12 mouse cellular contexts compared by ENCODE assay signal in genomic region chr11:108933835-108934234, GRCm38 (mm10). TPM values are rescaled to one million over a fixed set of nuclear protein-coding genes. Genes with fewer than 3 reads are reported as not detected.
DNase-seq lines count a peak whose midpoint lies in the region; ATAC-seq lines count a peak whose summit lies in the region.
"Had no signal": no experiment of that assay in that cellular context is flagged by ENCODE, and none has a peak within 500 bp of the region (broad histone marks: within the 10 kb centered on the region; RNA-seq: fewer than 3 reads in every experiment).

No protein-coding gene starts in this region.

- peaks cover 19% of the 10 kb centered on the region for H3K36me3 ChIP-seq in heart, embryonic 12.5 days
- H3K36me3 ChIP-seq in embryonic facial prominence, embryonic 12.5 days = peaks cover 58% of the 10 kb centered on the region
- H3K36me3 ChIP-seq in midbrain, embryonic 13.5 days = peaks cover 53% of the 10 kb centered on the region
- H3K36me3 ChIP-seq: liver, embryonic 15.5 days had no signal

- H3K27me3 ChIP-seq in heart, embryonic 12.5 days (replicated peaks) = no peaks in the 10 kb centered on the region; the same call in 1 of the 2 replicates
- H3K27me3 ChIP-seq in embryonic facial prominence, embryonic 12.5 days = no peaks in the 10 kb centered on the region
- no peaks in the 10 kb centered on the region for H3K27me3 ChIP-seq in midbrain, embryonic 13.5 days
- H3K27me3 ChIP-seq: intestine, embryonic 15.5 days; liver, embryonic 15.5 days had no signal

- H3K9ac ChIP-seq in heart, embryonic 12.5 days = no peak overlapping the region
- H3K9ac ChIP-seq in embryonic facial prominence, embryonic 12.5 days = no peak overlapping the region
- no peak overlapping the region for H3K9ac ChIP-seq in midbrain, embryonic 13.5 days (replicated peaks)
- H3K9ac ChIP-seq: intestine, embryonic 15.5 days; liver, embryonic 15.5 days had no signal

- H3K4me2 ChIP-seq in heart, embryonic 12.5 days = no peak overlapping the region
- no peak overlapping the region for H3K4me2 ChIP-seq in embryonic facial prominence, embryonic 12.5 days (replicated peaks)
- H3K4me2 ChIP-seq in midbrain, embryonic 13.5 days (replicated peaks) = no peak overlapping the region
- H3K4me2 ChIP-seq: intestine, embryonic 15.5 days; liver, embryonic 15.5 days had no signal

- peak; percentile 93 for DNase-seq in heart, adult 11 months
- DNase-seq in heart, postnatal 4 days = peak; percentile 27
- no peak for DNase-seq in ovary, postnatal 14 days (ENCODE audit: low spot score)
- DNase-seq in layer of hippocampus, postnatal 14 days (ENCODE audit: low spot score in 2 of 2) = no peak
- no peak for DNase-seq in thymus, postnatal 0 days (ENCODE audit: low spot score)
- DNase-seq: cerebellum, adult 18-20 months had no signal

- ATAC-seq in heart, embryonic 12.5 days (ENCODE audit: insufficient number of reproducible peaks, low FRiP score) = no peak
- ATAC-seq in embryonic facial prominence, embryonic 12.5 days (ENCODE audit: insufficient number of reproducible peaks, insufficient read depth, low FRiP score, low TSS enrichment) = no peak
- no peak for ATAC-seq in midbrain, embryonic 13.5 days
- ATAC-seq: intestine, embryonic 15.5 days had no signal

- peaks cover 50% of the 10 kb centered on the region for H3K4me1 ChIP-seq in heart, embryonic 12.5 days (replicated peaks)
- peaks cover 56% of the 10 kb centered on the region for H3K4me1 ChIP-seq in embryonic facial prominence, embryonic 12.5 days
- peaks cover 84% of the 10 kb centered on the region for H3K4me1 ChIP-seq in midbrain, embryonic 13.5 days (replicated peaks)
- H3K4me1 ChIP-seq: liver, embryonic 15.5 days had no signal

- no peak overlapping the region for H3K4me3 ChIP-seq in heart, embryonic 12.5 days
- H3K4me3 ChIP-seq in embryonic facial prominence, embryonic 12.5 days = no peak overlapping the region
- no peak overlapping the region for H3K4me3 ChIP-seq in midbrain, embryonic 13.5 days (replicated peaks)
- H3K4me3 ChIP-seq: intestine, embryonic 15.5 days; layer of hippocampus, adult 2 months; liver, embryonic 15.5 days had no signal

- H3K27ac ChIP-seq in heart, embryonic 12.5 days (ENCODE audit: poor library complexity, severe bottlenecking) = no peak overlapping the region
- 0 out of 2 replicates have a peak overlapping the region, but pooled peaks have one; percentile 7 for H3K27ac ChIP-seq in embryonic facial prominence, embryonic 12.5 days
- peak overlapping the region; percentile 83 for H3K27ac ChIP-seq in midbrain, embryonic 13.5 days
- H3K27ac ChIP-seq: intestine, embryonic 15.5 days; layer of hippocampus, adult 2 months; liver, embryonic 15.5 days had no signal

- no peaks in the 10 kb centered on the region for H3K9me3 ChIP-seq in heart, embryonic 12.5 days (replicated peaks)
- H3K9me3 ChIP-seq in embryonic facial prominence, embryonic 12.5 days = no peaks in the 10 kb centered on the region
- no peaks in the 10 kb centered on the region for H3K9me3 ChIP-seq in midbrain, embryonic 13.5 days
- H3K9me3 ChIP-seq: intestine, embryonic 15.5 days; liver, embryonic 15.5 days had no signal

- WGBS in heart, embryonic 12.5 days = 58% methylated on average over 9 of the region's 9 CpGs
- 69% methylated on average over 9 of the region's 9 CpGs for WGBS in embryonic facial prominence, embryonic 12.5 days
- 58% methylated on average over 9 of the region's 9 CpGs for WGBS in midbrain, embryonic 13.5 days

RNA-seq across cellular contexts. Expression of gene Axin2, which starts 13.7 kb away (rescaled TPM):
- 2.1 and 2.4 TPM in 2 replicates for polyA plus RNA-seq in heart, embryonic 12.5 days (2016; fragmentation: Nextera tagmentation; extraction: Ambion mirVana)
- polyA plus RNA-seq in embryonic facial prominence, embryonic 12.5 days (2016; fragmentation: Nextera tagmentation; extraction: Ambion mirVana) = 15.1 and 17.5 TPM in 2 replicates
- total RNA-seq in heart, postnatal 4 days (2021) = 1 to 10 TPM; 5.8 to 6.3 TPM
- polyA plus RNA-seq in midbrain, embryonic 13.5 days (2015; fragmentation: Nextera tagmentation; extraction: Ambion mirVana) = 15.4 and 17.2 TPM in 2 replicates
- 10 to 100 TPM; 28.1 to 28.6 TPM for total RNA-seq in layer of hippocampus, postnatal 14 days (2021)
- polyA plus RNA-seq in thymus, postnatal 0 days (2015; fragmentation: Nextera tagmentation; extraction: Ambion mirVana) = 3.6 TPM in 2 replicates

Comparison
In these comparisons a context has a peak if more than half of its experiments do, and no peak if none do; other contexts are left out.
1. DNase-seq: peak in heart, adult 11 months (single experiment) and heart, postnatal 4 days (single experiment); none in ovary, postnatal 14 days (single experiment), layer of hippocampus, postnatal 14 days (0 of 2) and thymus, postnatal 0 days (single experiment).